Mouse (Mus musculus) erythroblast, embryonic 14.5 days (primary cell): ENCODE data around the gene Rp2.

Experiments
- GATA1 ChIP-seq: IDR thresholded peaks from 2 replicates; pipeline ENCODE4 v1.6.1; 2012; ENCODE audit warnings: low read length, inconsistent platforms, mixed read lengths
- TAL1 ChIP-seq: IDR thresholded peaks from 3 replicates; pipeline ENCODE4 v1.6.1; 2012; ENCODE audit warnings: low read length, inconsistent platforms, mixed read lengths

DNA sequence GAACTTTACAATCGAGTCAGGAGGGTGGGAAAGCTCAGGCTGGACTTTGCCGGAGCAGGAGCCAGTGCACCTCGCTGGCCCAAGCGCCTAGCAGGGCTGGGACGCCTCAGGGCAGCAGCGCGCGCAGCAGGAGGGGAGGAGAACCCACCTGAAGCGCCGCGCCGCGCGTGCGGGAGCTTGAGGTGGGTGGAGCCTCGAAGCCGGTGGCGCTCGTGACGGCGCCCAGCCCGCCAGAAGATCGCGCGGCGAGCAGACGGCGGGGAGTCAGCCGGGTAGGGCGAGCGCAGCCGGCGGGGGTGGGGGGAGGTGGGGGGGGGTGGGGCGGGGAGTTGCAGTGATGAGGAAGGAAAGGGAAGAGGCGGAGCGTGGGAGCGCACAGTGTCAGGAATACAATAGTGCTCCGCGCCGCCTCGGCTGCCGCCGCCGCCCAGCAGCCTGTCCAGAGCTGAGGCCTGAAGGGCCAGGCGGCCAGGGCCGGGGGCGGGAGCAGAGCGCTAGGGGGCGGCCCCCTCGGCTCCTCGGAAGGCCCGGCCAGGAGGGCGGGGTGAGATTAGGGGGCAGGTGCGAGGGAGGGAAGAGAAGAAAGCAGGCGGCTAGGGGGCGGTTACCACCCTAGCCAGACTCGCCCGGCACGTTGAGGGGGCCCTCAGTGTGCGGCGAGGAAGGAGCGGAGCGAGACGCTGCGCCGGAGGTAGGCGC is 61.0 kb downstream of the Rp2 start, which contains the start of gene Jade3:
- TF ChIP-seq GATA1 (no peak), TAL1 (no peak)
